Mouse (Mus musculus): ENCODE measurements around the gene Lemd2.
A peak's percentile ranks its signal among the peaks of the same experiment; 100 is the strongest.

Lemd2 gene

GRCm38 (mm10) chr17:27165054-27165773 is 39.1 kb downstream of the Lemd2 start:
- DNase-seq (ENCODE audit: low read depth, low spot score), result peak; percentile 77

- DNase-seq (ENCODE audit: low read depth, low spot score), result peak; percentile 89
Observed at GRCm38 (mm10) chr17:27160905-27161304, 43.4 kb downstream of the Lemd2 start.

- no peak for DNase-seq (ENCODE audit: low read depth, low spot score)
Observed at GRCm38 (mm10) chr17:27159169-27159568, 45.1 kb downstream of the Lemd2 start.

- no peak for DNase-seq (ENCODE audit: low read depth, low spot score)
Observed at GRCm38 (mm10) chr17:27158439-27158838, 45.8 kb downstream of the Lemd2 start.

GRCm38 (mm10) chr17:27155752-27156151 is 48.5 kb downstream of the Lemd2 start:
- DNase-seq (ENCODE audit: low read depth, low spot score), result no peak

- no peak for DNase-seq (ENCODE audit: low read depth, low spot score)
Observed at GRCm38 (mm10) chr17:27154881-27155280, 49.4 kb downstream of the Lemd2 start.

GRCm38 (mm10) chr17:27154256-27154655 is 50.0 kb downstream of the Lemd2 start:
- DNase-seq (ENCODE audit: low read depth, low spot score), result peak; percentile 67

GRCm38 (mm10) chr17:27153773-27154193 is 50.5 kb downstream of the Lemd2 start:
- DNase-seq (ENCODE audit: low read depth, low spot score), result peak; percentile 85

GRCm38 (mm10) chr17:27152976-27153723 is 51.1 kb downstream of the Lemd2 start:
- peak; percentile 67 for DNase-seq (ENCODE audit: low read depth, low spot score)

GRCm38 (mm10) chr17:27151411-27151810 is 52.9 kb downstream of the Lemd2 start:
- no peak for DNase-seq (ENCODE audit: low read depth, low spot score)

GRCm38 (mm10) chr17:27150871-27151270 is 53.4 kb downstream of the Lemd2 start:
- no peak for DNase-seq (ENCODE audit: low read depth, low spot score)

GRCm38 (mm10) chr17:27146323-27146923 is 57.8 kb downstream of the Lemd2 start:
- peak; percentile 75 for DNase-seq (ENCODE audit: low read depth, low spot score)

GRCm38 (mm10) chr17:27144152-27144551 is 60.1 kb downstream of the Lemd2 start:
- no peak for DNase-seq (ENCODE audit: low read depth, low spot score)

- peak; percentile 100 for DNase-seq (ENCODE audit: low read depth, low spot score)
Observed at GRCm38 (mm10) chr17:27141971-27142450, 62.3 kb downstream of the Lemd2 start.

- DNase-seq (ENCODE audit: low read depth, low spot score), result peak; percentile 59
Observed at GRCm38 (mm10) chr17:27140262-27140661, 64.0 kb downstream of the Lemd2 start.
